Mouse (Mus musculus) heart, adult 2 months (tissue): ENCODE measurements around the gene Akap3. TPM values are rescaled to one million over a fixed set of nuclear protein-coding genes. Genes with fewer than 3 reads are reported as not detected.

Experiments
- DNase-seq, 2 experiments: peaks; one replicate each; pipeline ENCODE4 v3.0.0; 2021
- H3K27ac ChIP-seq: fragments of 200-600 bp; 2 replicates; pipeline ENCODE4 v1.8.1; 2022
- H3K27me3 ChIP-seq: fragments of 200-500 bp; 2 replicates; pipeline ENCODE4 v1.6.1; 2012; ENCODE audit warnings: mild to moderate bottlenecking, low read length, inconsistent platforms, mixed read lengths; ENCODE audit not compliant: control insufficient read depth, insufficient read depth
- H3K36me3 ChIP-seq: fragments of 200-500 bp; 2 replicates; pipeline ENCODE4 v1.6.1; 2012; ENCODE audit warnings: low read length, inconsistent platforms; ENCODE audit not compliant: control insufficient read depth, insufficient read depth
- H3K4me1 ChIP-seq: fragments of 200-500 bp; 2 replicates; pipeline ENCODE4 v1.6.1; 2011; ENCODE audit warnings: low read length; ENCODE audit not compliant: control insufficient read depth, insufficient read depth
- H3K4me3 ChIP-seq: fragments of 200-600 bp; 2 replicates; pipeline ENCODE4 v1.8.1; 2022
- H3K79me2 ChIP-seq: fragments of 200-500 bp; replicated peaks from 2 replicates; pipeline ENCODE4 v1.6.1; 2012; ENCODE audit warnings: mild to moderate bottlenecking, inconsistent platforms, low read length, moderate library complexity, mixed read lengths; ENCODE audit not compliant: control insufficient read depth, insufficient read depth
- H3K9ac ChIP-seq: fragments of 200-500 bp; 2 replicates; pipeline ENCODE4 v1.6.1; 2012; ENCODE audit warnings: low read depth, mild to moderate bottlenecking, control low read depth, inconsistent platforms, low read length, mixed read lengths
- CTCF ChIP-seq: fragments of 200-600 bp; IDR thresholded peaks from 2 replicates; pipeline ENCODE4 v1.8.1; 2022; ENCODE audit warnings: antibody characterized with exemption, mild to moderate bottlenecking, moderate library complexity
- EP300 ChIP-seq: fragments of 200-500 bp; IDR thresholded peaks from 2 replicates; pipeline ENCODE4 v1.6.1; 2011; ENCODE audit warnings: low read depth, low read length, control low read depth; ENCODE audit not compliant: insufficient read depth
- POLR2A ChIP-seq: fragments of 200-500 bp; IDR thresholded peaks from 2 replicates; pipeline ENCODE4 v1.6.1; 2011; ENCODE audit warnings: mild to moderate bottlenecking, low read depth, low read length, control low read depth; ENCODE audit not compliant: insufficient read depth
- WGBS: fragments of 180-500 bp; shearing (Covaris S2); methylation state at CpG from one replicate; pipeline ENCODE4 v1.1.7; 2018; 5-methylcytosine and 5-hydroxymethylcytosine counted together
- intact Hi-C: fragments of 180-260 bp; cut with DNase I; formaldehyde crosslinking; loops from one replicate; pipeline ENCODE4 v1.15.1; 2025
- polyA plus RNA-seq: library from polyadenylated mRNA; depleted of rRNA; stranded (reverse); fragments of >200 nt; gene quantifications from 2 replicates; pipeline ENCODE4 v1.2.3, GENCODE M21; 2012
- total RNA-seq, 2 experiments: library from RNA; stranded (reverse); gene quantifications; 2 replicates each; pipeline ENCODE4 v1.2.3; 2021

The Akap3 gene
- total and polyA plus RNA-seq, 3 experiments: 0.21 TPM; not detected in 2

- H3K27me3 ChIP-seq: no peaks in the 10 kb centered on the region
Observed at GRCm38 (mm10) chr6:126816338-126816737, 36.6 kb upstream of the Akap3 start.

GRCm38 (mm10) chr6:126823087-126823486 lies 29.8 kb upstream of the Akap3 start:
- intact Hi-C loops: no loop called here
- no peaks in the 10 kb centered on the region for H3K36me3 ChIP-seq
- H3K4me3 ChIP-seq: no peak overlapping the region
- 52% methylated on average over 3 of the region's 3 CpGs for WGBS
- DNase-seq: no peak
- no peaks in the 10 kb centered on the region for H3K79me2 ChIP-seq
- H3K27ac ChIP-seq: no peak overlapping the region
- H3K9ac ChIP-seq: no peak overlapping the region
- H3K4me1 ChIP-seq: no peaks in the 10 kb centered on the region
- TF ChIP-seq EP300 (no peak), CTCF (no peak), POLR2A (no peak)
- no peaks in the 10 kb centered on the region for H3K27me3 ChIP-seq

More at GRCm38 (mm10) chr6:126816338-126816737, 36.6 kb upstream of the Akap3 start:
- Histone ChIP-seq H3K4me3 (no peak overlapping the region), H3K36me3 (no peaks in the 10 kb centered on the region), H3K4me1 (no peaks in the 10 kb centered on the region), H3K27ac (no peak overlapping the region), H3K9ac (no peak overlapping the region), H3K79me2 (no peaks in the 10 kb centered on the region)
- intact Hi-C loops: no loop called here
- WGBS: 86% methylated on average over 8 of the region's 8 CpGs
- DNase-seq: no peak
- TF ChIP-seq CTCF (no peak), EP300 (no peak), POLR2A (no peak)

GRCm38 (mm10) chr6:126836628-126837027 lies 16.3 kb upstream of the Akap3 start:
- Histone ChIP-seq H3K36me3 (no peaks in the 10 kb centered on the region), H3K9ac (no peak overlapping the region), H3K4me3 (no peak overlapping the region), H3K4me1 (no peaks in the 10 kb centered on the region), H3K79me2 (no peaks in the 10 kb centered on the region), H3K27me3 (no peaks in the 10 kb centered on the region), H3K27ac (no peak overlapping the region)
- TF ChIP-seq POLR2A (no peak), CTCF (no peak), EP300 (no peak)
- no peak for DNase-seq
- intact Hi-C loops: no loop called here
- WGBS: 57% methylated on average over 8 of the region's 8 CpGs

GRCm38 (mm10) chr6:126848712-126849704 lies 3.9 kb upstream of the Akap3 start, which contains the start of gene Ndufa9:
Ndufa9 (minus strand) TSS chr6:126849136.
- Histone ChIP-seq H3K9ac (peak within 1 kb of the TSS; percentile 77), H3K36me3 (peaks cover 7% of the 10 kb centered on the region), H3K4me1 (peaks cover 3% of the 10 kb centered on the region), H3K27me3 (no peaks in the 10 kb centered on the region), H3K27ac (peak within 1 kb of the TSS; percentile 85), H3K79me2 (peaks cover 2% of the 10 kb centered on the region; the same call in 1 of the 2 replicates), H3K4me3 (peak within 1 kb of the TSS; percentile 61)
- intact Hi-C loops: loop anchor here (2.0 kb wide), 1 partner anchor 90 kb away; the partner anchor contains the start of genes D6Wsu163e and Rad51ap1
- WGBS: 5% methylated on average over 46 of the region's 46 CpGs
- TF ChIP-seq EP300: peak; percentile 65
- TF ChIP-seq CTCF: no peak
- peak; percentile 84 for TF ChIP-seq POLR2A
- DNase-seq: peak; percentile 93 to 97

GRCm38 (mm10) chr6:126877118-126877517 lies 24.2 kb downstream of the Akap3 start:
- Histone ChIP-seq H3K79me2 (no peaks in the 10 kb centered on the region), H3K9ac (no peak overlapping the region), H3K36me3 (no peaks in the 10 kb centered on the region), H3K27me3 (no peaks in the 10 kb centered on the region), H3K4me3 (no peak overlapping the region), H3K4me1 (no peaks in the 10 kb centered on the region), H3K27ac (no peak overlapping the region)
- WGBS: 42% methylated on average over 8 of the region's 8 CpGs
- intact Hi-C loops: no loop called here
- no peak for DNase-seq
- TF ChIP-seq EP300 (no peak), POLR2A (no peak), CTCF (no peak)

- intact Hi-C loops: no loop called here
- H3K79me2 ChIP-seq: no peaks in the 10 kb centered on the region
- H3K4me3 ChIP-seq: no peak overlapping the region
- no peak overlapping the region for H3K9ac ChIP-seq
- no peaks in the 10 kb centered on the region for H3K4me1 ChIP-seq
- H3K27ac ChIP-seq: no peak overlapping the region
- H3K27me3 ChIP-seq: no peaks in the 10 kb centered on the region
- 70% methylated on average over 4 of the region's 5 CpGs for WGBS
- TF ChIP-seq EP300 (no peak), POLR2A (no peak)
- DNase-seq: no peak
- H3K36me3 ChIP-seq: no peaks in the 10 kb centered on the region
Observed at GRCm38 (mm10) chr6:126907378-126907777, 54.5 kb downstream of the Akap3 start.
